Mouse (Mus musculus) liver, postnatal 0 days (tissue): ENCODE data around the gene Zfp865. TPM values are rescaled to one million over a fixed set of nuclear protein-coding genes. Genes with fewer than 3 reads are reported as not detected.

Experiments used
- ATAC-seq: fragments of 200-750 bp; cut with Nextera tagmentation; 2 replicates; pipeline ENCODE4 v1.8.0; 2017; ENCODE audit warnings: mild to moderate bottlenecking, moderate library complexity
- DNase-seq: peaks from one replicate; pipeline ENCODE4 v3.0.0-alpha.2; 2016
- H3K27ac ChIP-seq: fragments of 300-500 bp; sonication (generic); 2 replicates; pipeline ENCODE4 v1.5.1; 2014; ENCODE audit warnings: antibody characterized with exemption, moderate library complexity, mild to moderate bottlenecking, low read depth
- H3K27me3 ChIP-seq: fragments of 300-500 bp; sonication (generic); 2 replicates; pipeline ENCODE4 v1.6.1; 2014; ENCODE audit warnings: low read length, control low read depth, mixed read lengths; ENCODE audit not compliant: insufficient read depth
- H3K36me3 ChIP-seq: fragments of 300-500 bp; sonication (generic); replicated peaks from 2 replicates; pipeline ENCODE4 v1.6.1; 2014; ENCODE audit warnings: mild to moderate bottlenecking, control low read depth, low read length, moderate library complexity, mixed read lengths; ENCODE audit not compliant: insufficient read depth
- H3K4me1 ChIP-seq: fragments of 300-500 bp; sonication (generic); 2 replicates; pipeline ENCODE4 v1.6.1; 2014; ENCODE audit warnings: antibody characterized with exemption, mild to moderate bottlenecking, control low read depth; ENCODE audit not compliant: insufficient read depth
- H3K4me2 ChIP-seq: fragments of 300-500 bp; sonication (generic); 2 replicates; pipeline ENCODE4 v1.6.1; 2014; ENCODE audit warnings: low read depth, mild to moderate bottlenecking, low read length, moderate library complexity, mixed read lengths
- H3K4me3 ChIP-seq: fragments of 300-500 bp; sonication (generic); 2 replicates; pipeline ENCODE4 v1.5.1; 2014; ENCODE audit warnings: low read depth, low read length
- H3K9ac ChIP-seq: fragments of 300-500 bp; sonication (generic); replicated peaks from 2 replicates; pipeline ENCODE4 v1.6.1; 2014; ENCODE audit warnings: mild to moderate bottlenecking, moderate library complexity
- H3K9me3 ChIP-seq: fragments of 300-500 bp; sonication (generic); 2 replicates; pipeline ENCODE4 v1.6.1; 2016; ENCODE audit warnings: mild to moderate bottlenecking, control low read depth, low read length, mixed read lengths
- CTCF ChIP-seq: sonication (generic); IDR thresholded peaks from 2 replicates; pipeline ENCODE4 v1.5.1; 2016; ENCODE audit warnings: antibody characterized with exemption, low read depth
- EP300 ChIP-seq: IDR thresholded peaks from 2 replicates; pipeline ENCODE4 v1.6.1; 2016; ENCODE audit warnings: antibody characterized with exemption, low read depth, mild to moderate bottlenecking
- WGBS: fragments of 180-500 bp; shearing (Covaris S2); extraction: QIAGEN DNeasy Blood & Tissue Kit; methylation state at CpG from one replicate; pipeline ENCODE4 v1.1.7; 2014; ENCODE audit not compliant: insufficient replicate concordance; 5-methylcytosine and 5-hydroxymethylcytosine counted together
- polyA plus RNA-seq: library from polyadenylated mRNA; unstranded; fragments of >200 nt; fragmentation: Nextera tagmentation; extraction: Ambion mirVana; gene quantifications from 2 replicates; pipeline ENCODE4 v1.2.1, GENCODE M21; 2015

The Zfp865 gene
- polyA plus RNA-seq, 1 experiment from 2014 or later: 1.3 TPM

DNA sequence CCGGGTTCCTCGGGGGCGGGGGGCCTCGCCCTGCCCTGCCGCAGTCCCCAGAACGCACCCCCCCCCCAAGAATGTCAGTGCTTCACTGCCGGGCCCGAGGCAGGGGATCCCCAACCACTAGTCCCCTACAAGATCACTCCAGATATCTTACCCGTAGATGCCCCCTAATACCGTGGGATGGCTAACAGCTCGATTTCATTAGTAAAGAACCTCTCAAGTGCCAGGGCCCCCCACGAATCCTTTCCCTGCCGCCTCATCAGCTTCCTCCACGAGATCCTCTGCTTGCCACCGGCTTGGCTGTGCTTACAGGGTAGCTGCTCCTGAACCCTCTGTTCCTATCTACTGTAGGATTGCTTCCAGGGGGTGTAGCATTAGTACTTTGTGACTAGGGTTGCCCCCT, 509 bp downstream of the Zfp865 start:
- Histone ChIP-seq H3K9ac (peak overlapping the region; percentile 99), H3K27me3 (no peaks in the 10 kb centered on the region), H3K4me1 (peaks cover 11% of the 10 kb centered on the region), H3K27ac (peak overlapping the region; percentile 99), H3K36me3 (peaks cover 21% of the 10 kb centered on the region), H3K4me3 (peak overlapping the region; percentile 99), H3K9me3 (no peaks in the 10 kb centered on the region), H3K4me2 (peak overlapping the region; percentile 90)
- ATAC-seq (no peak), DNase-seq (no peak)
- WGBS: under 1% methylated on average over 15 of the region's 15 CpGs
- no peak for TF ChIP-seq EP300
- TF ChIP-seq CTCF: no peak

DNA sequence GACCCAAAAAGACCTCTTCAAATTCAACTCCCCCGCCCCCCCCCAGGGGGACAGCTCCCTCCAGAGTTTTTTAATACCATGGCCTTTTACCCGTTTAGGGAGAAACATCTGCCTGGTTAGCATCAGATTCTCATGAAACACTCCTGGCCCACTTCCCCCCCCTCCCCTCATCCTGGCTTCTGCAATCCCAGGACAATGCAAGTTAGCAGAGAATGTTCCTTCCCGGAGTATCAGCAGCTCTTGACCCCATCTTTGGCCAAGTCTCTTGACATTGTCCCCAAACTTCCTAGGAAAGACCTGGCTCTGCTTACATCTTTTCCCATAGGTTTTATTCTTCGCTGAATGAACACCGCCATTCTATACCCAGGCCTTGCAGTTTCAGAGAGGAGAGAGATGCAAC, 1.0 kb downstream of the Zfp865 start:
- ATAC-seq: no peak
- TF ChIP-seq CTCF (no peak), EP300 (0 out of 2 replicates have a peak, but pooled peaks have one; percentile 8)

DNA sequence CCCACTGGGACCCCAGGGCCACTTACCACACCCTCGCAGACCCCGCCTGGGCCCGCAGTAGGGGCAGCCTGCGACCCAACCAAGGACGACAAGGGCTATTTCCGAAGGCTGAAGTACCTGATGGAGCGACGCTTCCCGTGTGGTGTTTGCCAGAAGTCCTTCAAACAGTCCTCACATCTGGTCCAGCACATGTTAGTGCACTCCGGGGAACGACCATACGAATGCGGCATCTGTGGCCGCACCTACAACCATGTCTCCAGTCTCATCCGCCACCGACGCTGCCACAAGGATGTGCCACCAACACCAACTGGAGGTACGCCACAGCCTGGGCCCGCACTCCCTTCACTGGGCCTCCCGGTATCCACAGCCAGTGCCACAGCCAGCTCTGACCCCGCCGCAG, 9.4 kb downstream of the Zfp865 start:
- no peak overlapping the region for H3K4me2 ChIP-seq
- DNase-seq (no peak), ATAC-seq (no peak)
- 95% methylated on average over 22 of the region's 22 CpGs for WGBS
- H3K4me3 ChIP-seq: no peak overlapping the region
- H3K4me1 ChIP-seq: no peaks in the 10 kb centered on the region
- H3K27ac ChIP-seq: no peak overlapping the region
- peaks cover 50% of the 10 kb centered on the region for H3K36me3 ChIP-seq
- H3K9me3 ChIP-seq: peaks cover 29% of the 10 kb centered on the region
- H3K27me3 ChIP-seq: no peaks in the 10 kb centered on the region
- no peak overlapping the region for H3K9ac ChIP-seq
- TF ChIP-seq EP300 (no peak), CTCF (no peak)

More for the DNA sequence above, 1.0 kb downstream of the Zfp865 start:
- WGBS: 44% methylated on average over 5 of the region's 5 CpGs
- Histone ChIP-seq H3K27ac (peak overlapping the region; percentile 99), H3K4me2 (peak overlapping the region; percentile 90), H3K36me3 (peaks cover 21% of the 10 kb centered on the region), H3K9me3 (no peaks in the 10 kb centered on the region), H3K27me3 (no peaks in the 10 kb centered on the region), H3K4me1 (peaks cover 6% of the 10 kb centered on the region; the same call in 1 of the 2 replicates), H3K4me3 (peak overlapping the region; percentile 99), H3K9ac (peak overlapping the region; percentile 99)
- DNase-seq: no peak

DNA sequence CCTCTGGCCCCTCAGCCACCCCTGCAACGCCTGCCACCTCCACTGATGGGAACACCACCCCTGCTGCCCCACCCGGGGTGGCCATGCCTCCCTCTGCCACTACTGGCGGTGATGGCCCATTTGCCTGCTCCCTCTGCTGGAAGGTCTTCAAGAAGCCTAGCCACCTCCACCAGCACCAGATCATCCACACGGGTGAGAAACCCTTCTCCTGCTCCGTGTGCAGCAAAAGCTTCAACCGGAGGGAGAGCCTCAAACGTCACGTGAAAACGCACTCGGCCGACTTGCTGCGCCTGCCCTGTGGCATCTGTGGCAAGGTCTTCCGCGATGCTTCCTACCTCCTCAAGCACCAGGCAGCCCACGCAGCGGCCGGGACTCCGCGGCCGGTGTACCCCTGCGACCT, 9.8 kb downstream of the Zfp865 start:
- DNase-seq (no peak), ATAC-seq (no peak)
- Histone ChIP-seq H3K4me2 (no peak overlapping the region), H3K36me3 (peaks cover 50% of the 10 kb centered on the region), H3K27me3 (no peaks in the 10 kb centered on the region), H3K9me3 (peaks cover 29% of the 10 kb centered on the region), H3K4me3 (no peak overlapping the region), H3K9ac (no peak overlapping the region), H3K27ac (no peak overlapping the region), H3K4me1 (no peaks in the 10 kb centered on the region)
- 90% methylated on average over 21 of the region's 21 CpGs for whole genome bisulfite sequencing
- TF ChIP-seq EP300 (no peak), CTCF (no peak)

DNA sequence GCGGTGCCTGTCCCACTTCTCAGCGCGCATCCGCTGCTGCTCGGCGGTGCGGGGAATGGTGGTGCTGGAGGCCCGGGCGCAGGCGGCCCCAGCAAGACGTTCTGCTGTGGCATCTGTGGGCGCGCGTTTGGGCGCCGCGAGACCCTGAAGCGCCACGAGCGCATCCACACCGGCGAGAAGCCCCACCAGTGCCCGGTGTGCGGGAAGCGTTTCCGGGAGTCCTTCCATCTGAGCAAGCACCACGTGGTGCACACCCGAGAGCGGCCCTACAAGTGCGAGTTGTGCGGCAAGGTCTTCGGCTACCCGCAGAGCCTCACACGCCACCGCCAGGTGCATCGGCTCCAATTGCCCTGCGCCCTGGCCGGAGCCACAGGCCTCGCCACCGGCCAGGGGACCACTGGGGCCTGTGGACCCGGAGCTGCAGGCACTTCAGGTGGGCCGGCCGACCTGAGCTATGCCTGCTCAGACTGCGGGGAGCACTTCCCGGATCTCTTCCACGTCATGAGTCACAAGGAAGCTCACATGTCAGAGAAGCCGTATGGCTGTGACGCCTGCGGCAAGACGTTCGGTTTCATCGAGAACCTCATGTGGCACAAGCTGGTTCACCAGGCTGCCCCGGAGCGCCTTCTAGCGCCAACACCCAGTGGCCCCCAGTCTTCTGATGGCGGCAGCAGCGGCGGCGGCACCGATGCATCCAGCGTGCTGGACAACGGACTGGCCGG, 10.5 kb downstream of the Zfp865 start:
- WGBS: 93% methylated on average over 57 of the region's 63 CpGs
- ATAC-seq: no peak
- no peak overlapping the region for H3K4me2 ChIP-seq
- H3K9ac ChIP-seq: no peak overlapping the region
- H3K4me1 ChIP-seq: no peaks in the 10 kb centered on the region
- H3K27ac ChIP-seq: no peak overlapping the region
- peaks cover 29% of the 10 kb centered on the region for H3K9me3 ChIP-seq
- DNase-seq: no peak
- H3K27me3 ChIP-seq: no peaks in the 10 kb centered on the region
- TF ChIP-seq EP300 (no peak), CTCF (no peak)
- peaks cover 50% of the 10 kb centered on the region for H3K36me3 ChIP-seq
- H3K4me3 ChIP-seq: no peak overlapping the region

DNA sequence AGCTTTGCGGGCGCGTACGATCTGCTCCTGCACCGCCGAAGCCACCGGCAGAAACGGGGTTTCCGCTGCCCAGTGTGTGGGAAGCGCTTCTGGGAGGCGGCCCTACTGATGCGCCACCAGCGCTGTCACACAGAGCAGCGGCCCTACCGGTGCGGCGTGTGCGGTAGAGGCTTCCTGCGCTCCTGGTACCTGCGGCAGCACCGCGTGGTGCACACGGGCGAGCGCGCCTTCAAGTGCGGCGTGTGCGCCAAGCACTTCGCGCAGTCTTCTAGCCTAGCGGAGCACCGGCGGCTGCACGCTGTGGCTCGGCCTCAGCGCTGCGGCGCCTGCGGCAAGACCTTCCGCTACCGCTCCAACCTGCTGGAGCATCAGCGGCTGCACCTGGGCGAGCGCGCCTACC, 11.3 kb downstream of the Zfp865 start:
- Histone ChIP-seq H3K9ac (no peak overlapping the region), H3K4me3 (no peak overlapping the region), H3K4me1 (no peaks in the 10 kb centered on the region), H3K27me3 (no peaks in the 10 kb centered on the region), H3K4me2 (no peak overlapping the region), H3K36me3 (peaks cover 50% of the 10 kb centered on the region), H3K27ac (no peak overlapping the region), H3K9me3 (peaks cover 29% of the 10 kb centered on the region)
- no peak for TF ChIP-seq EP300
- no peak for TF ChIP-seq CTCF
- WGBS: 90% methylated on average over 46 of the region's 46 CpGs
- no peak for DNase-seq
- no peak for ATAC-seq
